ENCODE assay signal across 8 mouse cellular contexts in the genomic region with DNA sequence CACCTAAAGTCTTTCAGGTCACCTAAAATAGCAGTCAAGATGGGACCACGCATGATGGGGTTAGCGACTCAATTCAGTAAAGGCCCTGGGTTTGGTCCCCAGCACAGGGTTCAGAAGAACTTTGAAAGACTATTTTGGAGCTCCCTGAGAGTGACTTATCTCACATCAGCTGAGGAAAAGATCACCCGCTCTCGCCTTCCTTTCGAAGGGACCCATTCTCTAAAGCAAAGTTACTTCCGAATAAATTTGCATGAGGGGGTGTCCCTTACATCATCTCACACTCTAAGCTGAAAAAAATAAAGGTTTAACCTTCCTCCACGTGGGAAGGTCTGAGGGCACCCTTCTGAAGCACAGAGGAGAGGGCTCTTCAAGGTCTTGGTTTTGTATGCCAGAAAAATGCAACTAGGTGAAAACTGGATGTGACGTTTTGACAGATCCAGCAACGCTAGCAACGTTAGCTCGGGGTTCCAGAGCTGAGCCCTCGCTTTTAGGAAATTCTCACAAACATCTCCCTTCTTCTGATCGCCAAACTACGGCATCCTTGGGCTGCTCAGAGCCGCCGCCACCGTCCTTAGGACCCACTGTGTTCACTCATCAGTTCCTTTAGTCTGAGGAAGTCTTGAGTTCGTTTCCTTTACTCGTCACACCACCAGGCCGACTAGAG. TPM values are rescaled to one million over a fixed set of nuclear protein-coding genes. Genes with fewer than 3 reads are reported as not detected.
A peak's percentile ranks its signal among the peaks of the same experiment; 100 is the strongest.
DNase-seq lines count a peak whose midpoint lies in the region; ATAC-seq and TF ChIP-seq lines count a peak whose summit lies in the region.

No protein-coding gene starts in this region.

- WGBS in spleen, adult 2 months, result 6% methylated on average over 20 of the region's 20 CpGs
- WGBS in forebrain, embryonic 13.5 days, result 19% methylated on average over 20 of the region's 20 CpGs
- WGBS in liver, embryonic 13.5 days (ENCODE audit: insufficient replicate concordance), result 13% methylated on average over 20 of the region's 20 CpGs

- H3K4me3 ChIP-seq in spleen, adult 2 months (ENCODE audit: extremely low read depth, insufficient read depth, insufficient read length), result peak overlapping the region; percentile 83
- peak overlapping the region; percentile 72 for H3K4me3 ChIP-seq in forebrain, embryonic 13.5 days
- H3K4me3 ChIP-seq in liver, embryonic 13.5 days (replicated peaks), result peak overlapping the region; percentile 76

- ATAC-seq in forebrain, embryonic 13.5 days, result no peak
- no peak for ATAC-seq in liver, embryonic 13.5 days (ENCODE audit: low read depth)

- H3K9me3 ChIP-seq in forebrain, embryonic 13.5 days (replicated peaks), result no peaks in the 10 kb centered on the region
- H3K9me3 ChIP-seq in liver, embryonic 13.5 days (replicated peaks), result no peaks in the 10 kb centered on the region

- H3K4me1 ChIP-seq in spleen, adult 2 months (ENCODE audit: control insufficient read depth, insufficient read depth, insufficient read length), result peaks cover 13% of the 10 kb centered on the region
- peaks cover 11% of the 10 kb centered on the region for H3K4me1 ChIP-seq in forebrain, embryonic 13.5 days
- peaks cover 15% of the 10 kb centered on the region for H3K4me1 ChIP-seq in liver, embryonic 13.5 days (replicated peaks)

- peak; percentile 64 to 82 for DNase-seq in spleen, adult 2 months (ENCODE audit: low read depth in 1 of 2, low spot score in 2 of 2)
- no peak for DNase-seq in spleen, adult 12 weeks (ENCODE audit: low spot score)
- no peak for DNase-seq in liver, embryonic 13.5 days
- DNase-seq in skeletal muscle tissue, adult 2 months (ENCODE audit: low read depth, low spot score), result peak; percentile 10
- no peak for DNase-seq in adrenal gland, postnatal 25 days
- no peak for DNase-seq in retina, embryonic 14.5 days (ENCODE audit: low spot score)
- DNase-seq in frontal cortex, postnatal 25 days (ENCODE audit: low spot score in 2 of 2), result no peak

- peak overlapping the region; percentile 98 for H3K27ac ChIP-seq in spleen, adult 2 months (ENCODE audit: insufficient read depth, low read length)
- 0 out of 2 replicates have a peak overlapping the region, but pooled peaks have one; percentile 68 for H3K27ac ChIP-seq in forebrain, embryonic 13.5 days
- H3K27ac ChIP-seq in liver, embryonic 13.5 days, result no peak overlapping the region; the same call in 1 of the 2 replicates

- no peak for TF ChIP-seq CTCF in spleen, adult 2 months (IDR thresholded peaks at IDR 0.05; ENCODE audit: extremely low read depth, insufficient read depth, insufficient read length, insufficient replicate concordance)

- peak overlapping the region; percentile 73 for H3K4me2 ChIP-seq in forebrain, embryonic 13.5 days
- H3K4me2 ChIP-seq in liver, embryonic 13.5 days, result peak overlapping the region; percentile 75

- H3K9ac ChIP-seq in forebrain, embryonic 13.5 days, result peak overlapping the region; percentile 78
- H3K9ac ChIP-seq in liver, embryonic 13.5 days, result peak overlapping the region; percentile 74; the same call in 1 of the 2 replicates

- no peaks in the 10 kb centered on the region for H3K27me3 ChIP-seq in spleen, adult 2 months (ENCODE audit: control insufficient read depth, insufficient read depth, low read length)
- peaks cover 51% of the 10 kb centered on the region for H3K27me3 ChIP-seq in forebrain, embryonic 13.5 days
- peaks cover 52% of the 10 kb centered on the region for H3K27me3 ChIP-seq in liver, embryonic 13.5 days

- H3K36me3 ChIP-seq in spleen, adult 2 months (ENCODE audit: control insufficient read depth, insufficient read depth, low read length), result no peaks in the 10 kb centered on the region
- no peaks in the 10 kb centered on the region for H3K36me3 ChIP-seq in forebrain, embryonic 13.5 days (ENCODE audit: poor library complexity, severe bottlenecking)
- no peaks in the 10 kb centered on the region for H3K36me3 ChIP-seq in liver, embryonic 13.5 days

- no peak for TF ChIP-seq POLR2A in spleen, adult 2 months (IDR thresholded peaks at IDR 0.05; ENCODE audit: low read depth, low read length)

RNA-seq across cellular contexts. Expression of gene Zpbp2, which starts 0.5 kb away (rescaled TPM):
- 1.2 TPM in 2 replicates for polyA plus RNA-seq in spleen, adult 2 months (2012; rRNA removed)
- polyA plus RNA-seq in forebrain, embryonic 13.5 days (2015; fragmentation: Nextera tagmentation; extraction: Ambion mirVana), result not detected in 2 replicates
- polyA plus RNA-seq in liver, embryonic 13.5 days (2015; fragmentation: Nextera tagmentation; extraction: Ambion mirVana), result 0.45 and 0.58 TPM in 2 replicates
- 0.70 TPM in 1 of 2 replicates, not detected in the other for total RNA-seq in adrenal gland, postnatal 25 days (2021)

RNA-seq across cellular contexts. Expression of gene Ikzf3, which starts 4.6 kb away (rescaled TPM):
- polyA plus RNA-seq in spleen, adult 2 months (2012; rRNA removed), result 104 and 113 TPM in 2 replicates
- polyA plus RNA-seq in forebrain, embryonic 13.5 days (2015; fragmentation: Nextera tagmentation; extraction: Ambion mirVana), result not detected in 2 replicates
- polyA plus RNA-seq in liver, embryonic 13.5 days (2015; fragmentation: Nextera tagmentation; extraction: Ambion mirVana), result 0.06 TPM in 1 of 2 replicates, not detected in the other
- 0.30 TPM in 1 of 2 replicates, not detected in the other for total RNA-seq in adrenal gland, postnatal 25 days (2021)

RNA-seq across cellular contexts. Expression of gene Ormdl3, which starts 36.7 kb away (rescaled TPM):
- polyA plus RNA-seq in spleen, adult 2 months (2012; rRNA removed), result 37.4 and 42.9 TPM in 2 replicates
- polyA plus RNA-seq in forebrain, embryonic 13.5 days (2015; fragmentation: Nextera tagmentation; extraction: Ambion mirVana), result 77.3 and 88.0 TPM in 2 replicates
- polyA plus RNA-seq in liver, embryonic 13.5 days (2015; fragmentation: Nextera tagmentation; extraction: Ambion mirVana), result 41.5 and 41.7 TPM in 2 replicates
- total RNA-seq in adrenal gland, postnatal 25 days (2021), result 96.8 and 98.6 TPM in 2 replicates

RNA-seq across cellular contexts. Expression of gene Lrrc3c, which starts 47.6 kb away (rescaled TPM):
- polyA plus RNA-seq in spleen, adult 2 months (2012; rRNA removed), result not detected in 2 replicates
- polyA plus RNA-seq in forebrain, embryonic 13.5 days (2015; fragmentation: Nextera tagmentation; extraction: Ambion mirVana), result not detected in 2 replicates
- not detected in 2 replicates for polyA plus RNA-seq in liver, embryonic 13.5 days (2015; fragmentation: Nextera tagmentation; extraction: Ambion mirVana)
- total RNA-seq in adrenal gland, postnatal 25 days (2021), result not detected in 2 replicates

Comparison
In these comparisons a context has a peak if more than half of its experiments do, and no peak if none do; other contexts are left out.
1. DNase-seq: peak in spleen, adult 2 months (2 of 2) and skeletal muscle tissue, adult 2 months (single experiment); none in spleen, adult 12 weeks (single experiment), liver, embryonic 13.5 days (single experiment), adrenal gland, postnatal 25 days (single experiment), retina, embryonic 14.5 days (single experiment) and frontal cortex, postnatal 25 days (0 of 2).
2. RNA of gene Ikzf3, which starts 4.6 kb away (polyA plus RNA-seq): 104 to 113 TPM in spleen, adult 2 months; not detected in forebrain, embryonic 13.5 days and 0.06 TPM in liver, embryonic 13.5 days; every median in the first group is over 10 times any median in the second.
3. Peak in every context shown above with its lines, with median percentiles within 50 percentile points of each other: H3K4me3 ChIP-seq.